Comparison of ENCODE assay signal across 11 mouse cellular contexts in genomic region chr1:60825256-60826186, GRCm38 (mm10).
A peak's percentile ranks its signal among the peaks of the same experiment; 100 is the strongest.
DNase-seq lines count a peak whose midpoint lies in the region; ATAC-seq and TF ChIP-seq lines count a peak whose summit lies in the region.
"Had no signal": no experiment of that assay in that cellular context is flagged by ENCODE, and none has a peak within 500 bp of the region (broad histone marks: within the 10 kb centered on the region; RNA-seq: fewer than 3 reads in every experiment).

No protein-coding gene starts in this region.

- no peak for DNase-seq in hindbrain, postnatal 0 days (ENCODE audit: low spot score)
- DNase-seq in 416B (ENCODE audit: low read depth), result peak; percentile 25
- peak; percentile 20 for DNase-seq in embryo, embryonic 11 days
- DNase-seq in frontal cortex, postnatal 25 days (ENCODE audit: low spot score in 2 of 2), result no peak
- no peak for DNase-seq in left cerebral cortex, adult 11 months (ENCODE audit: low spot score)
- no peak for DNase-seq in cerebellum, postnatal 10 days
- DNase-seq: cerebellum, adult 9-10 months had no signal

- H3K9me3 ChIP-seq in hindbrain, embryonic 15.5 days, result no peaks in the 10 kb centered on the region
- H3K9me3 ChIP-seq in hindbrain, postnatal 0 days (ENCODE audit: low read length), result no peaks in the 10 kb centered on the region
- no peaks in the 10 kb centered on the region for H3K9me3 ChIP-seq in intestine, embryonic 15.5 days
- H3K9me3 ChIP-seq: G1E; limb, embryonic 12.5 days had no signal

- no peak overlapping the region for H3K9ac ChIP-seq in hindbrain, embryonic 15.5 days
- H3K9ac ChIP-seq in hindbrain, postnatal 0 days (replicated peaks; ENCODE audit: low read length), result no peak overlapping the region
- no peak overlapping the region for H3K9ac ChIP-seq in intestine, embryonic 15.5 days
- H3K9ac ChIP-seq: limb, embryonic 12.5 days had no signal

- no peaks in the 10 kb centered on the region for H3K4me1 ChIP-seq in hindbrain, embryonic 15.5 days (replicated peaks)
- no peaks in the 10 kb centered on the region for H3K4me1 ChIP-seq in hindbrain, postnatal 0 days (ENCODE audit: insufficient read depth, low read length)
- H3K4me1 ChIP-seq in intestine, embryonic 15.5 days (replicated peaks), result 0 out of 2 replicates have a peak, but pooled peaks cover 8% of the 10 kb centered on the region
- H3K4me1 ChIP-seq: limb, embryonic 12.5 days had no signal

- H3K36me3 ChIP-seq in hindbrain, embryonic 15.5 days, result no peaks in the 10 kb centered on the region
- no peaks in the 10 kb centered on the region for H3K36me3 ChIP-seq in hindbrain, postnatal 0 days (ENCODE audit: insufficient read depth, low read length)
- no peaks in the 10 kb centered on the region for H3K36me3 ChIP-seq in intestine, embryonic 15.5 days
- H3K36me3 ChIP-seq: G1E; limb, embryonic 12.5 days had no signal

- no peak overlapping the region for H3K4me2 ChIP-seq in hindbrain, embryonic 15.5 days
- no peak overlapping the region for H3K4me2 ChIP-seq in hindbrain, postnatal 0 days (ENCODE audit: low read depth, low read length)
- H3K4me2 ChIP-seq in intestine, embryonic 15.5 days (replicated peaks), result no peak overlapping the region
- H3K4me2 ChIP-seq: limb, embryonic 12.5 days had no signal

- no peak for TF ChIP-seq CTCF in hindbrain, postnatal 0 days (IDR thresholded peaks at IDR 0.05; ENCODE audit: low read depth)

- ATAC-seq in hindbrain, embryonic 15.5 days (ENCODE audit: low FRiP score, low read depth), result no peak
- no peak for ATAC-seq in hindbrain, postnatal 0 days
- peak; percentile 68 for ATAC-seq in intestine, embryonic 15.5 days

- 69% methylated on average over 9 of the region's 9 CpGs for WGBS in hindbrain, embryonic 15.5 days
- 64% methylated on average over 9 of the region's 9 CpGs for WGBS in hindbrain, postnatal 0 days
- WGBS in intestine, embryonic 15.5 days, result 38% methylated on average over 9 of the region's 9 CpGs

- no peak overlapping the region for H3K4me3 ChIP-seq in hindbrain, embryonic 15.5 days
- no peak overlapping the region for H3K4me3 ChIP-seq in hindbrain, postnatal 0 days (ENCODE audit: low read length)
- no peak overlapping the region for H3K4me3 ChIP-seq in intestine, embryonic 15.5 days (replicated peaks)
- H3K4me3 ChIP-seq: limb, embryonic 12.5 days had no signal

- 0 out of 2 replicates have a peak overlapping the region, but pooled peaks have one; percentile 0 for H3K27ac ChIP-seq in hindbrain, embryonic 15.5 days (replicated peaks)
- H3K27ac ChIP-seq in hindbrain, postnatal 0 days, result no peak overlapping the region
- peak overlapping the region; percentile 77 for H3K27ac ChIP-seq in intestine, embryonic 15.5 days
- H3K27ac ChIP-seq: limb, embryonic 12.5 days had no signal

- H3K27me3 ChIP-seq in hindbrain, embryonic 15.5 days, result no peaks in the 10 kb centered on the region
- H3K27me3 ChIP-seq in hindbrain, postnatal 0 days (ENCODE audit: insufficient read depth, low read length), result no peaks in the 10 kb centered on the region
- H3K27me3 ChIP-seq in intestine, embryonic 15.5 days (replicated peaks), result no peaks in the 10 kb centered on the region
- H3K27me3 ChIP-seq: limb, embryonic 12.5 days had no signal

Comparison
In these comparisons a context has a peak if more than half of its experiments do, and no peak if none do; other contexts are left out.
1. DNase-seq: peak in 416B (single experiment) and embryo, embryonic 11 days (single experiment); none in hindbrain, postnatal 0 days (single experiment), frontal cortex, postnatal 25 days (0 of 2), left cerebral cortex, adult 11 months (single experiment) and cerebellum, postnatal 10 days (0 of 2).